Mouse (Mus musculus): ENCODE measurements around the gene Pgap3. TPM values are rescaled to one million over a fixed set of nuclear protein-coding genes. Genes with fewer than 3 reads are reported as not detected.
A peak's percentile ranks its signal among the peaks of the same experiment; 100 is the strongest.
"Not testable (repeated sequence)": the region's sequence is repeated elsewhere in the genome, so short reads cannot be mapped to it uniquely, and the experiment has no call there.

The Pgap3 gene
- total RNA-seq, 2 experiments from 2014 or later: 4.6 to 5.6 TPM

DNA sequence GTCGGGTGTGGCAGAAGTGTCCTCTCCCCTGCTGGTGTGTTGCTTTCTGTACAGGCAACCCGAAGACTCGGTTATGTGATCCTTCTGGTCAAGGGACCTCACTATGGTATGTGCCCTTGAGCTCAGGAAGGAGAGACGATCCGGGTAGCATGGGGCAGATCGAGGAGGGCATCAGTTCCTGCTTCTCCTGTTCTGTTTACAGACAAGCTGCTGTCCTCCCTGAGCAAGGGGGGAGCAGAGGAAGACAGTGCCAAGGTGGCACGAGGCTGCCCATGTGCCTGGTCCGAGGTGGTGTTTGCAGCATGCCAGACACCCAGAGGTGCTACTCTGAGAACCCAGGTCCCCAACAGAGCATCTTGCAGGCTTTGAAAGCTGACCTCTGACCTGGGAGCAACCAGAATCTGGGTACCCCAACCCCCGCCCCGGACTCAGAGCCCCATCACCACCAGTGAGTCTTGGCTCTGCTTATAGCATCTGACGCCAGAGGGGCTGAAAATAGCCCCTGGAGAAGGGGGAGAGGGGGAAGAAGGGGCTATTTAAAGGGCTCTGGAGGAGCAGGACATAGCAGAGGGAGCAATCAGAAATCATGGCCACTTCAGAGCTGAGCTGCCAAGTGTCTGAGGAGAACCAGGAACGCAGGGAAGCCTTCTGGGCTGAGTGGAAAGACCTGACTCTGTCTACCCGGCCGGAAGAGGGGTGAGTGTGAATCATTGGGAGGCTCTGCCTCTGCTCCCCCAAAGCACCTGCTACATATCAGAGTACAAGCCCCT is 16.8 kb downstream of the Pgap3 start, which contains the start of gene Tcap:
Tcap (plus strand) TSS at position 551 of the 770 bp plus-strand sequence.
- no peak for DNase-seq (ENCODE audit: low spot score in 2 of 2)

- not testable (repeated sequence) for DNase-seq (ENCODE audit: low spot score in 2 of 2)
These were observed 17.9 kb downstream of the Pgap3 start for GRCm38 (mm10) chr11:98382405-98382804.

GRCm38 (mm10) chr11:98381651-98382050 is 18.6 kb downstream of the Pgap3 start:
- no peak for DNase-seq (ENCODE audit: low spot score in 2 of 2)

DNA sequence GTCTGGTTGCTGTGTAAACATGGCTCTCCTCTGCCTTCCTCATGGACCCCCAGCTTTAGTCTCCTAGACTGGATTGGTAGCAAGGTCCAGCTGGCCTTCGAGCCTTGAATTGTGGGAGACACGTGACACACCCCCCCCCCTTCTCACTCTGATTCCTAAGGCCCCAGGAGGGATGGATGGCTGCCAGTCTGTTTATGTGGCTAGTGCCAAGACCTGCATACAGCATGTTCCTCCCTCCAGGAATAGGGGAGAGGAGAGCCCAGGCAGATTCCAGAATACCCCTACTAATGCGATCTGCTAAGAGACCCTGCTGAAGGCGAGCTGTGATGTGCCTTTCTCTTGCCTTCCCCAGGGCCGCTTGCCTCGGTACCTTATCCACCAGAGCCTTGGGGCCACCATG is 20.2 kb downstream of the Pgap3 start:
- DNase-seq (ENCODE audit: low spot score in 2 of 2): no peak

- DNase-seq (ENCODE audit: low spot score in 2 of 2): no peak
These were observed 20.9 kb downstream of the Pgap3 start for GRCm38 (mm10) chr11:98379379-98379778.

- no peak for DNase-seq (ENCODE audit: low spot score in 2 of 2)
These were observed 22.5 kb downstream of the Pgap3 start for GRCm38 (mm10) chr11:98377787-98378186.

DNA sequence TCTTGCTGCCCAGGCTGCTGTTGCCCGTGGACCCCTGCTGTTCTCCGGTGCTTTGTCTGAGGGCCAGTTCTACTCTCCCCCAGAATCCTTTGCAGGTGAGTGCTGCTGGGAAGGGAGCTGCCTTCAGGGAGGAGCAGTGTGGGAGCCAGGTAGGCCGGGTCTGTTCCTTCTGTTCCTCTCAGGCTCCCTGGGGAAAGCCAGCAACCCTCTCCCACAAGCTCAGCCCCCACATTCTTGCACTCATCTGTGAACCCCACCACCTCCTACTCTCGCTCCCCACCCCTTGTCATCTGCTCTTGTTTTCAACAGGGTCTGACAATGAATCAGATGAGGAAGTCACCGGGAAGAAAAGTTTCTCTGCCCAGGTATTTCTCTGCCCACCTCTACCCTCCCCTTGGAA is 23.5 kb downstream of the Pgap3 start:
- no peak for DNase-seq (ENCODE audit: low spot score in 2 of 2)

GRCm38 (mm10) chr11:98374266-98374665 is 26.0 kb downstream of the Pgap3 start:
- DNase-seq (ENCODE audit: low spot score in 2 of 2): no peak

DNA sequence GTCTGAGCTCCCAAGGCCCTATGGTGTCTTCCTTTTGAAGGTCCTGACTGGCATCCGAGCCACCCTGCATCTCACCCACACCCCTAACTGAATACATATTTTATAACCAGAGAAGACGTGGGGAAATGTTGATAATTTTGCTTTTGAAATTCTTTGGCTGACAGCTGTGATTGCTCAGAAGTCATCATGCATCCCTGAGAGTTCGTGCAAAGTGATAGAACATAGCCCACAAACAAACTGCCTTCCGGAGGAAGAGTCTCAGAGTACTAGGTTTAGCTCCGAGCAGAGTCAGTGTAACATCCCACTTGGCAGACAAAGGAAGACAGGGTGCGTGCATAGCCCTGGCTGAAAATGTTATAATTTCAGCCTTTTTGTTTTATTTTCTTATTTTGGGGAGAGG is 27.0 kb downstream of the Pgap3 start:
- DNase-seq (ENCODE audit: low spot score in 2 of 2): no peak

- DNase-seq (ENCODE audit: low spot score in 2 of 2): peak in 1 of 2 experiments; percentile 61
These were observed 27.9 kb downstream of the Pgap3 start for GRCm38 (mm10) chr11:98372406-98372805.

DNA sequence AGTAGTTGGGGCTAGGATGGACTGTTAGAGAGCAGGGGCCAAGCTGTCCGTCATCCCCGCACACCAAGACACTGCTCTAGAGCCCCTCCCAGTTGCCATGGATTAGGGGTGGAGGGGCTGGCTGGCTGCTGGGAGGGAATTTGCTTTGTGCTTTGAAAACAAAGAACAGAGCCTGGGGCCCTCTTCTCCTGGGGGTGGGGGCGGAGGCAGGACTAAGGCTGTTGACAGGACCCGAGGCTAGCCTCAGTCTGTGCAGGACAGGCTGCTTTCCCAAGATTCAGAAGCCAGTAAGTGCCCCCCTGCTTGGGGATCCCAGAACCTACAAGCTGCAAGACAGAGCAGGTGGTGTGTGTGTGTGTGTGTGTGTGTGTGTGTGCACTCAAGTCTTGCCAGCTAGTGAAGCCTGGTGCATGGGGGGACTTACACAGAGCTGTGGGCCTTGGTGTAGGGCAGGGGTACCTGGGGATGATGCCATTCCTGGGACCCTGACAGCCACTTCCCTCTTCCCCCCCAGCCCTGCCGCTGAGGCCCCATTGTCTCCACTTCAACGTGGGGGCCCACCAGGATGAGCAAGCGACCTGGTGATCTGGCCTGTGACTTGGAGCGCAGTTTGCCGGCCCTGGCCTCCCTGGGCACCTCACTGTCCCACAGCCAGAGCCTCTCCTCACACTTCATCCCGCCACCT is 28.6 kb downstream of the Pgap3 start:
- DNase-seq (ENCODE audit: low spot score in 2 of 2): no peak

DNA sequence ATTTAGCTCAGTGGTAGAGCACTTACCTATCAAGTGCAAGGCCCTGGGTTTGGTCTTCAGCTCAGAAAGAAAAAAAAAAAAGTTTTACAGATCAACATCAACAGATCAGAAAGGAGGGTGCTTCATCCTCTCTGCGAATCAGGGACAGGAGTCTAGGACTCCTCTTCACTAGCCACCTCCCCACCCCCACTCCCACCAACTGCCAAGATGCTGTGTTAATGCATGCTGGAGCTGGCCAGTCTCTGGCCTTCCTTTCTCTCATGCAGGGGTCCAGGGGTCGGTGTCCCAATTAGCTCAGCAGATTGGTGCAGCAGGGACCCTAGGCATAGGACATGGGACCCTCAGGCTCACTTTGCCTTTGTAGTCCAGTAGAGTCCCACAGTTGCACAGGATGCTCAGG is 29.7 kb downstream of the Pgap3 start:
- DNase-seq (ENCODE audit: low spot score in 2 of 2): no peak

DNA sequence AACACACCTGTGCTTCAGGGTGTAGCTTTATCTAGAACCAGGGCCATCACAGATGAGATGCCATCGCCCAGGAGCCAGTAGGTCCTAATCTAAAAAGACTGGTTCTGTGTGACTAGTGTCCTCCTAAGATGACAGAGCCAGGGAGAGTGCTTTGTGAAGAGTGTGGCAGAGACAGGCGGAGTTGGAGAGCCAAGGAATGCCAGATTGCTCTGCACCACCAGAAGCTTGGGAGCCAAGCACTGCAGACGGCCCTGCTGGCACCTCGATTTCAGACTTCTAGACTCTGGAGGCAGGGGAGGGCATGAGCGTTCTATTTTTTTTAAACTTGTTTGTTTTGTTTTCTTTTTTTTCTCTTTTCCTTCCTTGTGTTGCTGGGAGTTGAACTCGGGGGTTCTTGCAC is 31.0 kb downstream of the Pgap3 start:
- no peak for DNase-seq (ENCODE audit: low spot score in 2 of 2)

DNA sequence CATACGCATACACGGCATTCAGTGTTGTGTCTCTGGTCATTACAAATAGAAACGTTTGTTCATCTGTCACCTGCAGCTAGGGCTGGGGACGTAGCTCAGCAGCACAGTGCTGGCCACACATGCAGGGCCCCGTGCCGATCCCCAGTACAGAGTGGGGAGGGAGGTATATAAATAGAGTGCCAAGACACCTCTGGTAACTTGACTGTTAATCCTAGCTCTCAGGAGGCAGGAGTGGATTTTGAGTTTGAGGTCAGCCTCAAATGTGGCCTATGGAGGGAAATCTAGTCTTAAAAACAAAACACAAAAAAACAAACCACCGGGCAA is 32.5 kb downstream of the Pgap3 start:
- DNase-seq (ENCODE audit: low spot score in 2 of 2): no peak

GRCm38 (mm10) chr11:98367171-98367862 is 33.0 kb downstream of the Pgap3 start:
- DNase-seq (ENCODE audit: low spot score in 2 of 2): no peak

DNA sequence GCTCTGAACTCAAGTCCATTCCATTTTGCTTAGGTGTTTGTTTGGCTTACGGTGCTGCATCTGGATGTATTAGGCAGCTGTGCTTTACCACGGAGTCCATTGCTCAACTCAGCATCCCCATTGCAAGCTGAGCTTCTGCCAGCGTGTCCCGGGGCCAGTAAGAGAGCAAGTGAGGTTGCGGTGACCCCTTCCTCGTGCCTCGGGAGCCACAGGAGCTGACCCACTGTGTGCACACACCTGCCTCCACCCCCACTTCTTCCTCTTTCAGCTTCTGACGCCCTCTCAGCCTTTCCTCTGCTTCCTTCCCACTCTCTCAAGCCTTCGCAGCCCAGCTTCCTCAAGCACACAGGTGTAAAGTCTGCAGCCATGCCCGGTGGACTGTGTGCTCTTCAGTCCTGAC is 34.0 kb downstream of the Pgap3 start:
- no peak for DNase-seq (ENCODE audit: low spot score in 2 of 2)

- no peak for DNase-seq (ENCODE audit: low spot score in 2 of 2)
These were observed 35.9 kb downstream of the Pgap3 start for GRCm38 (mm10) chr11:98364410-98364809.

GRCm38 (mm10) chr11:98363817-98364216 is 36.5 kb downstream of the Pgap3 start:
- DNase-seq (ENCODE audit: low spot score in 2 of 2): no peak

GRCm38 (mm10) chr11:98360866-98361521 is 39.3 kb downstream of the Pgap3 start:
- no peak for DNase-seq (ENCODE audit: low spot score in 2 of 2)

DNA sequence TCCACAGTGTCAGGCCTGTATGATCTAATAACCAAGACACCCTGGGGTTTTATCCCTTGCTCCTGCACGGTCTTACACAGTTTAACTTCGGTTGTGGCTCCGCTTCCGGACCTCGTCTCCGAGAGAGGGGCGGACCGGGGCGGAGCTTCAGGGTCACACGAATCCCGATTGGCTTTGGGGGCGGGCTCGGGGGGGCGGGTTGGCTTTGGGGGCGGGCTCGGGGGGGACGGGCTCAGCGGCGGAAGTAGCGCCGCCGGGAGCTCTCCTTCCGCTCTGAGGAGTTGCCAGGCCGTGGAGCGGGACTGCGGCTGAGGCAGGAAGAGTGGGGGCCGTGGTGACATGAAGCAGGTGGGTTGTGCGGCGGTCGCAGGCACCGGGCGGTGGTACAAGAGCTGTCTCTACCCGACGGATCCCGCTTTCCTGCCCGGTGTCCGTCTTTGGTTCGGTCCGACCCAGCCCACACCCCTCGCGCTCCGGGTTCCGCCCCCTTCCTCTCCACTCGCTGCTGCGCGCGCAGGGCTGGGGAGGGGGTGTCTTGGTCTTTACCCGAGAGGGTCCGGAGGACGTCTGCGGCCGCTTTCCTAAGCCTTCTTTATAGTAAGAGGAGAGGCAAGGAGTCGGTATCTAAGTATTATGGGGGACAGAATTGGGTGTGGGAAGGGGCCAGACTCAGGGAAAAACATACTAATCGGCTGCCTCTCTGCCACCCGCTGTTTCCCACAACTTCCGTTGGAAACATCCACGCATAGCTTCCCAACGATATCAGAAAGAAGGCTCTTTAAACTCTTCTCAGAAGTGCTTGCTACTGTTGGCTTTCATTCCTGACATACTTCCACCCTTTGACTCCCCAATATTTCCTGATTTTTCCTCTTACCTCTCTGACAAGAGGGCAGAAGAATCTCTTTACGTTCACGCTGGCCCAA is 41.9 kb downstream of the Pgap3 start, which contains the start of gene Stard3:
Stard3 (plus strand) TSS at position 208 of the 923 bp plus-strand sequence.
- peak; percentile 73 to 92 for DNase-seq (ENCODE audit: low spot score in 2 of 2)

All from gastrocnemius, postnatal 4 days (tissue).